Mouse (Mus musculus): ENCODE measurements around the gene Rnf145.

DNA sequence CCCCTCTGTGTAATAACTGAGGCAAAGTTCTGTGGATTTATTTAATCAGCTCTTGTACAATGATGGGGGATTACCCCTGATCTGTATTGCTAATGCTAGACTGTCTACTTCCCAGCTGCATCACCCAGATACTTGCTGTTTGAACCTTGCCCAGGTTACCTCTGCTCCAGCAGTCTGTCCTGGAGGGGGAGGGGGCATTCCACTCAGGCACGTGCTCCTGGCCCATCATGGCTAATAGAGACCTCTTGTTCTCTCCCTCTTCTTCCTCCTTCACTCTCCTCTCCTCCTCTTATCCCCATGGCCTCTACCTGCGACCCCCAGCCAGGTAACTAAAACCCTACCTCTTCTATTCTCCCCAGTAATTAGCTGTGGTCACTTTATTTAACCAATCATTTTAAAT is 4.1 kb upstream of the Rnf145 start:
- no peak for TF ChIP-seq GATA1 (IDR thresholded peaks at IDR 0.05; ENCODE audit: low read length)
- TF ChIP-seq TAL1 (IDR thresholded peaks at IDR 0.05; ENCODE audit: low read length), result no peak
